Mouse (Mus musculus) CH12.LX (cell line): ENCODE data around the gene Uvrag. TPM values are rescaled to one million over a fixed set of nuclear protein-coding genes. Genes with fewer than 3 reads are reported as not detected.

ENCODE experiments used
- DNase-seq: peaks from one replicate; pipeline ENCODE4 v3.0.0-alpha.2; 2013; ENCODE audit errors: extremely low read depth
- H3K27ac ChIP-seq: 2 replicates; pipeline ENCODE4 v1.5.1; 2012; ENCODE audit warnings: low read depth, mild to moderate bottlenecking, control low read depth, moderate library complexity; ENCODE audit not compliant: insufficient read depth
- H3K27me3 ChIP-seq: replicated peaks from 2 replicates; pipeline ENCODE3; 2012; ENCODE audit warnings: inconsistent platforms
- H3K36me3 ChIP-seq, 2 experiments: replicated peaks in 1 of 2; 2 replicates each; pipeline versions ENCODE3 to v1.6.1; 2012; ENCODE audit warnings: inconsistent platforms in 1 of 2, low read length in 1 of 2, mild to moderate bottlenecking in 1 of 2, mixed read lengths in 1 of 2, moderate library complexity in 1 of 2; ENCODE audit not compliant: control insufficient read depth in 1 of 2, insufficient read depth in 1 of 2
- H3K4me1 ChIP-seq, 2 experiments: 2 replicates each; pipeline ENCODE4 v1.6.1; 2012; ENCODE audit warnings: inconsistent platforms in 1 of 2, moderate library complexity in 1 of 2; ENCODE audit not compliant: insufficient read depth in 2 of 2, control insufficient read depth in 1 of 2
- H3K4me2 ChIP-seq: 2 replicates; pipeline ENCODE4 v1.6.1; 2012; ENCODE audit warnings: low read depth, mild to moderate bottlenecking, control low read depth; ENCODE audit not compliant: poor library complexity, insufficient read depth, severe bottlenecking
- H3K4me3 ChIP-seq, 3 experiments: fragments of 150-350 bp in 1 of 3; sonication (generic) in 1 of 3; replicated peaks in 1 of 3; 2 replicates each; pipeline versions ENCODE3 to v1.5.1; 2011 to 2012; ENCODE audit warnings: low read depth in 2 of 3, low read length in 2 of 3, mild to moderate bottlenecking in 2 of 3, moderate library complexity in 2 of 3, control low read depth in 1 of 3, improper control_type of control experiment in 1 of 3, inconsistent platforms in 1 of 3, mixed read lengths in 1 of 3; ENCODE audit not compliant: poor library complexity in 1 of 3
- H3K79me2 ChIP-seq: replicated peaks from 2 replicates; pipeline ENCODE4 v1.6.1; 2012; ENCODE audit warnings: mild to moderate bottlenecking, moderate library complexity; ENCODE audit not compliant: control insufficient read depth, poor library complexity, insufficient read depth, severe bottlenecking; ENCODE audit errors: extremely low read depth
- H3K9ac ChIP-seq: 2 replicates; pipeline ENCODE4 v1.6.1; 2012; ENCODE audit warnings: low read depth, mild to moderate bottlenecking, control low read depth, moderate library complexity; ENCODE audit not compliant: insufficient read depth
- H3K9me3 ChIP-seq: replicated peaks from 2 replicates; pipeline ENCODE3; 2012; ENCODE audit warnings: low read length, inconsistent platforms, mixed read lengths
- BHLHE40 ChIP-seq: IDR thresholded peaks from 2 replicates; pipeline ENCODE4 v1.6.1; 2011; ENCODE audit warnings: mild to moderate bottlenecking, low read depth, low read length, improper control_type of control experiment
- CHD1 ChIP-seq: IDR thresholded peaks from 2 replicates; pipeline ENCODE4 v1.6.1; 2012; ENCODE audit warnings: low read depth, low read length, improper control_type of control experiment, inconsistent platforms
- CHD2 ChIP-seq: IDR thresholded peaks from 2 replicates; pipeline ENCODE4 v1.6.1; 2011; ENCODE audit warnings: low read length, improper control_type of control experiment
- CTCF ChIP-seq, 2 experiments: IDR thresholded peaks in 1 of 2; conservative IDR thresholded peaks in 1 of 2; 2 replicates each; pipeline ENCODE4 v1.5.1; 2011 to 2012; ENCODE audit warnings: low read depth in 2 of 2, low read length in 2 of 2, improper control_type of control experiment in 1 of 2, inconsistent platforms in 1 of 2, mild to moderate bottlenecking in 1 of 2, moderate library complexity in 1 of 2
- ELF1 ChIP-seq: IDR thresholded peaks from 2 replicates; pipeline ENCODE4 v1.6.1; 2014; ENCODE audit warnings: low read depth, mild to moderate bottlenecking, inconsistent platforms, low read length, improper control_type of control experiment
- EP300 ChIP-seq: IDR thresholded peaks from 2 replicates; pipeline ENCODE4 v1.6.1; 2011; ENCODE audit warnings: low read length, improper control_type of control experiment
- ETS1 ChIP-seq: conservative IDR thresholded peaks from 2 replicates; pipeline ENCODE4 v1.6.1; 2012; ENCODE audit warnings: low read depth, mild to moderate bottlenecking, inconsistent platforms, low read length, improper control_type of control experiment, moderate library complexity
- HCFC1 ChIP-seq: IDR thresholded peaks from 2 replicates; pipeline ENCODE4 v1.6.1; 2012; ENCODE audit warnings: low read depth, mild to moderate bottlenecking, inconsistent platforms, low read length, improper control_type of control experiment
- KAT2A ChIP-seq: IDR thresholded peaks from 2 replicates; pipeline ENCODE4 v1.6.1; 2012; ENCODE audit warnings: low read length, improper control_type of control experiment, inconsistent platforms; ENCODE audit not compliant: insufficient replicate concordance
- MAX ChIP-seq: IDR thresholded peaks from 2 replicates; pipeline ENCODE4 v1.6.1; 2011; ENCODE audit warnings: low read length, improper control_type of control experiment
- MAZ ChIP-seq: IDR thresholded peaks from 2 replicates; pipeline ENCODE4 v1.6.1; 2012; ENCODE audit warnings: low read depth, mild to moderate bottlenecking, inconsistent platforms, low read length, improper control_type of control experiment, moderate library complexity
- MXI1 ChIP-seq: IDR thresholded peaks from 2 replicates; pipeline ENCODE4 v1.6.1; 2011; ENCODE audit warnings: mild to moderate bottlenecking, low read depth, low read length, improper control_type of control experiment
- MYC ChIP-seq: IDR thresholded peaks from 2 replicates; pipeline ENCODE4 v1.6.1; 2011; ENCODE audit warnings: low read depth, mild to moderate bottlenecking, improper control_type of control experiment, low read length
- NELFE ChIP-seq: IDR thresholded peaks from 2 replicates; pipeline ENCODE4 v1.6.1; 2011; ENCODE audit warnings: low read depth, low read length, improper control_type of control experiment
- NRF1 ChIP-seq: IDR thresholded peaks from 2 replicates; pipeline ENCODE4 v1.6.1; 2014; ENCODE audit warnings: low read depth, mild to moderate bottlenecking, inconsistent platforms, low read length, improper control_type of control experiment, moderate library complexity
- POLR2A ChIP-seq: IDR thresholded peaks from 2 replicates; pipeline ENCODE4 v1.6.1; 2011; ENCODE audit warnings: low read depth, mild to moderate bottlenecking, improper control_type of control experiment, low read length
- POLR2AphosphoS2 ChIP-seq: IDR thresholded peaks from 2 replicates; pipeline ENCODE4 v1.6.1; 2011; ENCODE audit warnings: low read depth, low read length, improper control_type of control experiment
- RAD21 ChIP-seq: IDR thresholded peaks from 2 replicates; pipeline ENCODE4 v1.6.1; 2011; ENCODE audit warnings: low read depth, mild to moderate bottlenecking, low read length, improper control_type of control experiment, moderate library complexity
- SIN3A ChIP-seq: IDR thresholded peaks from 2 replicates; pipeline ENCODE4 v1.6.1; 2012; ENCODE audit warnings: low read length, improper control_type of control experiment, inconsistent platforms
- TBP ChIP-seq: conservative IDR thresholded peaks from 2 replicates; pipeline ENCODE4 v1.6.1; 2011; ENCODE audit warnings: low read depth, low read length, improper control_type of control experiment
- TCF12 ChIP-seq: IDR thresholded peaks from 2 replicates; pipeline ENCODE4 v1.6.1; 2014; ENCODE audit warnings: low read depth, mild to moderate bottlenecking, inconsistent platforms, low read length, improper control_type of control experiment
- UBTF ChIP-seq: IDR thresholded peaks from 2 replicates; pipeline ENCODE4 v1.6.1; 2012; ENCODE audit warnings: low read depth, mild to moderate bottlenecking, inconsistent platforms, low read length, improper control_type of control experiment, moderate library complexity
- USF2 ChIP-seq: conservative IDR thresholded peaks from 2 replicates; pipeline ENCODE4 v1.6.1; 2011; ENCODE audit warnings: low read depth, low read length, improper control_type of control experiment
- ZC3H11A ChIP-seq: IDR thresholded peaks from 2 replicates; pipeline ENCODE4 v1.6.1; 2012; ENCODE audit warnings: low read depth, mild to moderate bottlenecking, inconsistent platforms, low read length, improper control_type of control experiment
- ZMIZ1 ChIP-seq: IDR thresholded peaks from 2 replicates; pipeline ENCODE4 v1.6.1; 2012; ENCODE audit warnings: low read depth, mild to moderate bottlenecking, inconsistent platforms, low read length, improper control_type of control experiment
- dilution Hi-C: fragments of 300-500 bp; cut with MboI; formaldehyde crosslinking; loops from 2 replicates; pipeline ENCODE4 v1.14.3; 2020; ENCODE audit warnings: low sequenced_read_pairs; ENCODE audit not compliant: extremely low pct_unique_long_range_greater_than_20kb, extremely low pct_ligation_motif_present
- in situ Hi-C: fragments of 300-500 bp; cut with MboI; formaldehyde crosslinking; loops from 3 replicates; pipeline ENCODE4 v1.14.3; 2019; ENCODE audit warnings: low sequenced_read_pairs, low pct_ligation_motif_present, low pct_unique_long_range_greater_than_20kb, mixed read lengths
- polyA plus RNA-seq: library from polyadenylated mRNA; unstranded; fragments of >175 nt; gene quantifications from 2 replicates; pipeline ENCODE4 v1.2.1, GENCODE M21; 2012; ENCODE audit warnings: low read depth; ENCODE audit not compliant: insufficient read length
- total RNA-seq, 2 experiments: library from RNA; depleted of rRNA; stranded (reverse); fragments of 300-350 nt in 1 of 2; fragments of >200 nt in 1 of 2; gene quantifications; 2 replicates each; pipeline ENCODE4 v1.2.3; 2012 to 2014

Uvrag gene
- total and polyA plus RNA-seq, 3 experiments = 20.6 to 47.4 (median 37.5) TPM

GRCm38 (mm10) chr7:99175666-99176065 is 34.7 kb upstream of the Uvrag start:
- Histone ChIP-seq H3K36me3 (no peaks in the 10 kb centered on the region), H3K27ac (no peak overlapping the region), H3K4me2 (no peak overlapping the region), H3K4me1 (peaks cover 0 to 6% of the 10 kb centered on the region in 2 experiments; a peak in 2 of 4 replicates), H3K9me3 (no peaks in the 10 kb centered on the region), H3K27me3 (peaks cover 19% of the 10 kb centered on the region), H3K4me3 (no peak overlapping the region), H3K79me2 (no peaks in the 10 kb centered on the region), H3K9ac (no peak overlapping the region)
- in situ Hi-C loops = no loop called here
- TF ChIP-seq POLR2A (no peak), TCF12 (no peak), NRF1 (no peak), EP300 (no peak), TBP (no peak), CHD1 (no peak), MAZ (no peak), NELFE (no peak), USF2 (no peak), UBTF (no peak), MYC (no peak)
- DNase-seq = no peak
- dilution Hi-C loops = no loop called here

- no peak overlapping the region for H3K9ac ChIP-seq
- no peaks in the 10 kb centered on the region for H3K9me3 ChIP-seq
- H3K4me1 ChIP-seq = peaks cover 0 to 6% of the 10 kb centered on the region in 2 experiments; a peak in 2 of 4 replicates
- dilution Hi-C loops = no loop called here
- no peaks in the 10 kb centered on the region for H3K36me3 ChIP-seq
- no peak overlapping the region for H3K4me3 ChIP-seq
- no peak overlapping the region for H3K27ac ChIP-seq
- peaks cover 18% of the 10 kb centered on the region for H3K27me3 ChIP-seq
- no peak for DNase-seq
- no peaks in the 10 kb centered on the region for H3K79me2 ChIP-seq
- H3K4me2 ChIP-seq = no peak overlapping the region
- no peak for TF ChIP-seq ZMIZ1
- TF ChIP-seq ZC3H11A = no peak
- no peak for TF ChIP-seq POLR2A
- in situ Hi-C loops = no loop called here
These were observed 34.2 kb upstream of the Uvrag start for GRCm38 (mm10) chr7:99175118-99175517.

GRCm38 (mm10) chr7:99174006-99174405 is 33.1 kb upstream of the Uvrag start:
- Histone ChIP-seq H3K79me2 (no peaks in the 10 kb centered on the region), H3K9ac (no peak overlapping the region), H3K4me1 (peaks cover 0 to 6% of the 10 kb centered on the region in 2 experiments; a peak in 2 of 4 replicates), H3K27ac (no peak overlapping the region), H3K4me3 (no peak overlapping the region), H3K4me2 (no peak overlapping the region), H3K36me3 (no peaks in the 10 kb centered on the region), H3K27me3 (peaks cover 9% of the 10 kb centered on the region), H3K9me3 (no peaks in the 10 kb centered on the region)
- TF ChIP-seq TCF12 = no peak
- TF ChIP-seq MXI1 = no peak
- TF ChIP-seq USF2 = no peak
- TF ChIP-seq RAD21 = no peak
- no peak for TF ChIP-seq CTCF (conservative IDR thresholded peaks at IDR 0.05 in 1 of 2, IDR thresholded peaks at IDR 0.05 in 1 of 2; ENCODE audit: low read depth in 2 of 2, low read length in 2 of 2)
- TF ChIP-seq KAT2A = no peak
- TF ChIP-seq ETS1 = no peak
- TF ChIP-seq BHLHE40 = no peak
- no peak for TF ChIP-seq POLR2AphosphoS2
- no peak for TF ChIP-seq POLR2A
- no peak for TF ChIP-seq MAX
- no peak for TF ChIP-seq SIN3A
- no peak for TF ChIP-seq HCFC1
- no peak for TF ChIP-seq TBP
- no peak for TF ChIP-seq CHD2
- TF ChIP-seq ELF1 = no peak
- TF ChIP-seq UBTF = no peak
- in situ Hi-C loops = no loop called here
- DNase-seq = no peak
- dilution Hi-C loops = no loop called here
